Mouse (Mus musculus): ENCODE results near the gene Prl8a2.

Gene Prl8a2

DNA sequence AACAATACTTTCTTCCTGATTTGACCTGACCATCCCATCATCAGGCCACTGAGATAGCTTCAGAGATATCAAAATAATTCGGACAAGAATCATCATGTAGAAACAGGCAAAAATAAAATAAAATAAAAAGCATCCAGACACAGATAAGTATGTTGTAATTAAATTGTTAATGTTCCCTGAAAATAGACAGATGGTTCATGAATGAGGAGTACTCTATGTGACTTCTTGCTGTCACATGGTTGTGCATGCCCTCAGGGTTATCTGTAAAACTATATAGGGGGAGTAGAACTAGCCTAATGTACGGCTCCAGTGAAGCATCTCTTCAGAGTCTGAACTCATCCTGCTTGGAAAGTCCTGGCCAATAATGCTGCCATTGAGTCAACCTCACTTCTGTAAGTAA, at the start of gene Prl8a2:
Prl8a2 (plus strand) TSS at position 301 of the 400 bp plus-strand sequence.
- DNase-seq (ENCODE audit: low read depth, low spot score), result no peak

- DNase-seq (ENCODE audit: low read depth, low spot score), result no peak
Observed at GRCm38 (mm10) chr13:27312334-27313225, 32.9 kb upstream of the Prl8a2 start, which contains the start of gene Prl6a1. Prl6a1 (plus strand) TSS chr13:27312627.

- no peak for DNase-seq (ENCODE audit: low read depth, low spot score)
Observed at GRCm38 (mm10) chr13:27334989-27335388, 10.5 kb upstream of the Prl8a2 start.

- no peak for DNase-seq (ENCODE audit: low read depth, low spot score)
Observed at GRCm38 (mm10) chr13:27342733-27343275, 2.7 kb upstream of the Prl8a2 start.

- no peak for DNase-seq (ENCODE audit: low read depth, low spot score)
Observed at GRCm38 (mm10) chr13:27390746-27391145, 45.3 kb downstream of the Prl8a2 start, which contains the start of gene Prl2b1. Prl2b1 (minus strand) TSS chr13:27390846.

- DNase-seq (ENCODE audit: low read depth, low spot score), result peak; percentile 22
Observed at GRCm38 (mm10) chr13:27399061-27399724, 53.7 kb downstream of the Prl8a2 start.
